Mouse (Mus musculus): ENCODE measurements around the gene Lrp1.

DNA sequence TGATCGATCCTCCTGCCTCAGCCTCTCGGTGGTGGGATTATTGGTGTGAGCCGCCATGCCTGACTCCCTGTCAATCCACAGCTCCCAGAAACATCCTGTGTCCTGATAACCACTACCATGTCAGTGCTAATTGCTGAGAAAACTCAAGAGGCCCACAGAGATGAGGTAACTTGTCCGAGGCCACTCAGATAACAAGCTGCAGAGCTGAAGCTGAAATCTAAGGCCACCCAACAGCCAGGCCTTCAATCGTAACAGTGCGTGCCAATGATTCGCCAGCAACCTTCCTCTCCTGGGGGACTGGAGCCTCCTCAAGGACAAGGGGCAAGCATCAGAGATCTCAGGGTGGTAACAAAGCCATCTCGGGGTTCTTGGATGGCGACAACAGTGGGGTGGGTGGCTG, 39.7 kb downstream of the Lrp1 start:
- TF ChIP-seq CTCF (IDR thresholded peaks at IDR 0.05; ENCODE audit: insufficient read depth, low read depth, low read length) (no peak), POLR2A (IDR thresholded peaks at IDR 0.05; ENCODE audit: insufficient read depth, low read depth, low read length) (no peak)
